Mouse (Mus musculus): ENCODE data around the gene Asap3. TPM values are rescaled to one million over a fixed set of nuclear protein-coding genes. Genes with fewer than 3 reads are reported as not detected.

The Asap3 gene
- polyA plus RNA-seq, 1 experiment from 2014 or later = 11.8 TPM

GRCm38 (mm10) chr4:136186739-136187472 lies 19.3 kb upstream of the Asap3 start:
- Histone ChIP-seq H3K27me3 (no peaks in the 10 kb centered on the region), H3K4me1 (no peaks in the 10 kb centered on the region), H3K9me3 (replicated peaks) (no peaks in the 10 kb centered on the region), H3K9ac (no peak overlapping the region), H3K4me2 (replicated peaks) (no peak overlapping the region), H3K27ac (no peak overlapping the region), H3K4me3 (no peak overlapping the region), H3K36me3 (peaks cover 8% of the 10 kb centered on the region; the same call in 1 of the 2 replicates)
- no peak for ATAC-seq (ENCODE audit: low FRiP score)
- WGBS = 89% methylated on average over 23 of the region's 23 CpGs

DNA sequence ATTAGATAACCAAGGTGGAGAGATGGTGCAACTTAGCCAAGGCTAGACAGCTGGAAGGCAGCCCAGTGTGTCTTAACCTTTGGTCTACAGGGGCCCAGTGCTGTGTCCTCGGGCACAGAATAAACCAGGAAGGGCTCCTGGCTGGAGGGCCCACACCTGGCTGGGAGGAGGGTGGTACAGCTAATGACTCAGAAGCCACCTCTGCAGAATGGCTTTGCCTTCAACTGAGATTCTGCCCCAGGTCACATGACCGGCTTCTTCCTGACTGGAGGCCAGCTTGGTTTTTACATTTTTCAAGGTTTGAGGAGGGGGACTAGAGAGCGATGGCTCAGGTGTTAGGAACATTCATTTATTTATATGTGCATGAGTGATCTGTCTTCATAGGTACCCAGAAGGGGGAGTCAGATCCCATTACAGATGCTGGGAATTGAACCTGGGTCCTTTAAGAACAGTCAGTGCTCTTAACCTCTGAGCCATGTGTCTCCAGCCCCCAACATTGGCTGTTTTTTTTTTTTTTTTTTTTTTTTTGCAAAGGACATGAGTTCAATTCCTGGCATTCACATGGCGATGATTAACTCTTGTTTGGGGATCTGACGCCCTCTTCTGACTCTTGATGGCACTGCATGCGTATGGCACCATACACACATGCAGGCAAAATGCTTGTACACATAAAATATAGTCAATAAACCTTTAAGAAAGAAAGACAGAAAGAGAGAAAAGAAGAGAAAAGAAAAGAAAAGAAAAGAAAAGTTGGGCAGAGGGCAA lies 17.0 kb upstream of the Asap3 start:
- H3K27me3 ChIP-seq = no peaks in the 10 kb centered on the region
- H3K36me3 ChIP-seq = peaks cover 15% of the 10 kb centered on the region; the same call in 1 of the 2 replicates
- no peaks in the 10 kb centered on the region for H3K4me1 ChIP-seq
- no peaks in the 10 kb centered on the region for H3K9me3 ChIP-seq (replicated peaks)
- WGBS = 76% methylated on average over 6 of the region's 6 CpGs
- no peak overlapping the region for H3K4me3 ChIP-seq
- ATAC-seq (ENCODE audit: low FRiP score) = no peak
- H3K27ac ChIP-seq = no peak overlapping the region
- no peak overlapping the region for H3K4me2 ChIP-seq (replicated peaks)
- H3K9ac ChIP-seq = no peak overlapping the region

DNA sequence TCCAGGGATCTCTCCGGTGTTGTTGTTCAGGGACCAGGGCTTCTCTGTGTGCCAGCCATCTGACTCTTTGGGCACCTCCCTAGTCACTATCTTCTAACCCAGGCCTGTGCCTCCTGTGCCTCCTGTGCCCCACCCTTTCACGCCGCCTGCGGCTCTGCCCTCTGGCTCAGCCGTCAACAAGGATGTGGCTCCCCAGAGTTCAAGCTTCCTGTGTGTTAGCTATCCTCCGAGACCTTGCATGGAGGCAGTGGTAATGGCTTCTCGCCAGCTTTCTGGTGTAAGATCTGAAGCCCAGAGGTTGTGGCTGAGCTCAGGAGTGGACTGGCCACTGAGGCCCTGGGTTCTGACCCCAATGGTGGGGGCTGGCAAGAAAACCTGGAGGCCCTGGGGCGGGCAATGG lies 16.3 kb upstream of the Asap3 start:
- no peaks in the 10 kb centered on the region for H3K27me3 ChIP-seq
- H3K36me3 ChIP-seq = peaks cover 15% of the 10 kb centered on the region; the same call in 1 of the 2 replicates
- no peak overlapping the region for H3K27ac ChIP-seq
- no peak overlapping the region for H3K9ac ChIP-seq
- H3K9me3 ChIP-seq (replicated peaks) = no peaks in the 10 kb centered on the region
- ATAC-seq (ENCODE audit: low FRiP score) = no peak
- H3K4me3 ChIP-seq = no peak overlapping the region
- no peaks in the 10 kb centered on the region for H3K4me1 ChIP-seq
- no peak overlapping the region for H3K4me2 ChIP-seq (replicated peaks)
- 91% methylated on average over 8 of the region's 8 CpGs for WGBS

GRCm38 (mm10) chr4:136193571-136193970 lies 12.6 kb upstream of the Asap3 start:
- Histone ChIP-seq H3K9ac (no peak overlapping the region), H3K36me3 (peaks cover 15% of the 10 kb centered on the region; the same call in 1 of the 2 replicates), H3K4me1 (no peaks in the 10 kb centered on the region), H3K27ac (no peak overlapping the region), H3K9me3 (replicated peaks) (no peaks in the 10 kb centered on the region), H3K4me2 (replicated peaks) (no peak overlapping the region), H3K27me3 (no peaks in the 10 kb centered on the region), H3K4me3 (no peak overlapping the region)
- 81% methylated on average over 3 of the region's 3 CpGs for WGBS
- ATAC-seq (ENCODE audit: low FRiP score) = no peak

DNA sequence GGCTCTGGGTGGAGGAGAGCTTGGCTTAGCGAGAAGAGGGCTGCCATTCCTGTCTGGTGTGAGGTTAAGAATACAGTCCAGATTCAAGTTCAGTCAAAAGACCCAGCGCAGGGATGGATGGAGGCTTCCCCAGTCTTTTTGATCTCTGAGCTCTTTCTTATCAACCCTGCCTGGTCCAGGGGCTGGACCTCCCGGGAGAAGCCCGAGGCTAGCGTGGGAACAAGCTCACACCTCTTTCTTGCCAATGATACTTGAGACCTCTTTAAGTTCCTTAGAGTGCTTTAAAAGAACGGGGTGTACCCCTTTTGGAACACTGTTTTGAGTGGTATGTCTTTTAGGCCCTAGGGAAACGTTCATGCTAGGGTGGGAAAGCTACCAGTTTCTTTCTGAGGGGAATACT lies 11.1 kb upstream of the Asap3 start:
- H3K4me3 ChIP-seq = no peak overlapping the region
- no peak for ATAC-seq (ENCODE audit: low FRiP score)
- WGBS = 71% methylated on average over 7 of the region's 7 CpGs
- peaks cover 12% of the 10 kb centered on the region; the same call in 1 of the 2 replicates for H3K36me3 ChIP-seq
- no peak overlapping the region for H3K4me2 ChIP-seq (replicated peaks)
- no peak overlapping the region for H3K27ac ChIP-seq
- H3K27me3 ChIP-seq = no peaks in the 10 kb centered on the region
- H3K4me1 ChIP-seq = no peaks in the 10 kb centered on the region
- no peak overlapping the region for H3K9ac ChIP-seq
- H3K9me3 ChIP-seq (replicated peaks) = no peaks in the 10 kb centered on the region

- no peaks in the 10 kb centered on the region for H3K27me3 ChIP-seq
- no peak overlapping the region for H3K9ac ChIP-seq
- H3K9me3 ChIP-seq (replicated peaks) = no peaks in the 10 kb centered on the region
- no peaks in the 10 kb centered on the region for H3K4me1 ChIP-seq
- H3K4me2 ChIP-seq (replicated peaks) = no peak overlapping the region
- H3K27ac ChIP-seq = no peak overlapping the region
- ATAC-seq (ENCODE audit: low FRiP score) = no peak
- 73% methylated on average over 9 of the region's 9 CpGs for WGBS
- 0 out of 2 replicates have a peak, but pooled peaks cover 7% of the 10 kb centered on the region for H3K36me3 ChIP-seq
- no peak overlapping the region for H3K4me3 ChIP-seq
These were observed 10.5 kb upstream of the Asap3 start for GRCm38 (mm10) chr4:136195629-136196028.

DNA sequence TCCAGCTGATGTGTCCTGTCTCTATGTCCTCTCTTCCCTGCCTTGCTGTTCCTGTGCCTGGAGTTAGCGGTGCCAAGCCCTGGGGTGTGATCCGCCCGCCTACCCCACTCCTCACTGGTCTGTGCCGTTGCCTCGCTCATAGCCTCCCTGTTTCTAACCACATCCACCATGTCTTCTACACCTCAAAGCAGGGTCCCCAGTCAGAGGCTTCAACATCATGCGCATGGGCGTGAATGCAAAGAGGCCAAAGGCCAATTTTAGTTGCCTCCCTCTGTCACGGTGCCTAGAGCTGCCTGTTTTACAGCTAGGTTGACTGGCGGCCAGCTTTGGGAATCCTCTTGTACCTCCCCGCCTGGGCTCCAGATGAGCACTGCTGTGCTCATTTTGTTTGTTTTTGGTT lies 10.0 kb upstream of the Asap3 start:
- H3K9ac ChIP-seq = no peak overlapping the region
- H3K4me1 ChIP-seq = no peaks in the 10 kb centered on the region
- no peak overlapping the region for H3K27ac ChIP-seq
- ATAC-seq (ENCODE audit: low FRiP score) = no peak
- H3K9me3 ChIP-seq (replicated peaks) = no peaks in the 10 kb centered on the region
- 66% methylated on average over 9 of the region's 10 CpGs for WGBS
- no peak overlapping the region for H3K4me3 ChIP-seq
- H3K36me3 ChIP-seq = 0 out of 2 replicates have a peak, but pooled peaks cover 7% of the 10 kb centered on the region
- no peaks in the 10 kb centered on the region for H3K27me3 ChIP-seq
- no peak overlapping the region for H3K4me2 ChIP-seq (replicated peaks)

DNA sequence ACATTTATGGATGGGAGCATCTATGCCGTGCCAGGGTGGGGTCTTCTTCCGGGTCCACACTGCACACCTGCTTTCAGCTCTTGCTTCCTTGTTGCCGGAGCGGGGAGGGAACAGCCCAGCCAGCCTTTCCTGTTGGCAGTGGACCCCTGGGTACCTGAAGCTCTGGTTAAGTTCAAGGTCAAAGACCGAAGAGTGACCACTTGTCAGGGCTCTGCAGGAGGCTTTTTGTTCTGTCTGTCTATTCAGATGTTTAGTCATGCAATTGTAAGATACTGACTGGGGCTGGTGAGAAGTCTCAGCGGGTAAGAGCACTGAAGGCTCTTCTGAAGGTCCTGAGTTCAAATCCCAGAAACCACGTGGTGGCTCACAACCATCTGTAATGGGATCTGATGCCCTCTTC lies 7.3 kb upstream of the Asap3 start:
- Histone ChIP-seq H3K4me3 (no peak overlapping the region), H3K4me2 (replicated peaks) (no peak overlapping the region), H3K27ac (no peak overlapping the region), H3K9me3 (replicated peaks) (no peaks in the 10 kb centered on the region), H3K36me3 (no peaks in the 10 kb centered on the region), H3K4me1 (no peaks in the 10 kb centered on the region), H3K27me3 (no peaks in the 10 kb centered on the region), H3K9ac (no peak overlapping the region)
- WGBS = 71% methylated on average over 7 of the region's 7 CpGs
- ATAC-seq (ENCODE audit: low FRiP score) = no peak

DNA sequence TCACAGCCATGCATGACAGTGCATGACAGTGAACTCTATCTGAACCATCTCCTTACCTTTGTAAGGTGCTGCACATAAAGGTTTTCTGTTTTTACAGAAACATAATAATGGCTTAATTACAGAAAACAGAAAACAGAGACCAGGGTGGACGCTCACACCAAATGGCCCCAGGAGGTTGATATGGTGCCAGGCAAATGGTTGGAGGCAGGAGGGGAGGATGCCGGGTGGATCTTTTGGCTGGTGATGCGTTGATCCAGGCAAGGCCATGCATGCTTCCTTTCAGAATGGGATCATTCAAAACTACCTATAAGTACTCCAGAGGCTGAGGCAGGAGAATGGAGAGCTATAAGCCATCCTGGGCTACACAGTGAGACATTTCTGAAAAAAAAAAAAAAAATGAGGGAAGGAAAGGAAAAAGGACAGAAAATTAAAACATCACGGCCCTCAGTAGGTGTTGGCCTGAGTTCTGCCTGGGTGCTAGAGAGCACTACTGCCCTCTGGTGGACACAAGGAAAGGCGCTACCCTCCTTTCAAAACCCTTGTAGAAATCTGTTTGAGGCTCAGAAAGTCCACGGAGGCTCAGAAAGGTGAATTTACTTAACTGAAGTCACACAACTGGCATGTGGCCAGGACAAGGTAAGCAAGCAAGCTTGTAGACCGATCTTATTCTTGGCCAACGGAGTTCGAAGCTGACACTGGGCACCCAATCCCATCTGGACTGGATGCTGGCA lies 6.4 kb upstream of the Asap3 start:
- H3K4me2 ChIP-seq (replicated peaks) = no peak overlapping the region
- no peak overlapping the region for H3K27ac ChIP-seq
- no peaks in the 10 kb centered on the region for H3K9me3 ChIP-seq (replicated peaks)
- H3K36me3 ChIP-seq = no peaks in the 10 kb centered on the region
- no peaks in the 10 kb centered on the region for H3K4me1 ChIP-seq
- ATAC-seq (ENCODE audit: low FRiP score) = no peak
- H3K27me3 ChIP-seq = 0 out of 2 replicates have a peak, but pooled peaks cover 5% of the 10 kb centered on the region
- H3K9ac ChIP-seq = no peak overlapping the region
- H3K4me3 ChIP-seq = no peak overlapping the region
- WGBS = 36% methylated on average over 9 of the region's 9 CpGs

- Histone ChIP-seq H3K36me3 (no peaks in the 10 kb centered on the region), H3K4me1 (peaks cover 11% of the 10 kb centered on the region), H3K27ac (no peak overlapping the region), H3K9ac (no peak overlapping the region), H3K4me2 (replicated peaks) (no peak overlapping the region), H3K9me3 (replicated peaks) (no peaks in the 10 kb centered on the region), H3K27me3 (peaks cover 9% of the 10 kb centered on the region; the same call in 1 of the 2 replicates), H3K4me3 (no peak overlapping the region)
- no peak for ATAC-seq (ENCODE audit: low FRiP score)
- WGBS = 3% methylated on average over 9 of the region's 9 CpGs
These were observed 3.7 kb upstream of the Asap3 start for GRCm38 (mm10) chr4:136202509-136202908.

DNA sequence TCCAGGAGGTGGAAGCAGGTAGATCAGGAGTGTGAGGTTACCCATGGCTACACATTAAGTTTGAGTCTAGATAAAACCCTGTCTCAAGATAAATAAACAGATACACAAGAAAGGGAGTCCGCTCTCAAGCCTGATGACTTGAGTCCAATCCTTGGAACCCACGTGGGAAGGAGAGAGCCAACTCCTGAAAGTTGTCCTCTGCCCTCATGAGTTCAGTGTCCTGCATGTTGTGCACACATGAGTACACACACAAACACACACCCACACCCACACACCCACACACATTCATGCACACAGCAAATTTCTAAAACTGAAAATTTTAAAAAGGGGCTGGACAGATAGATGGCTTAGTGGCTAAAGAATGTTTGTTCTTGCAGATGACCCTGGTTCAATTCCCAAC lies 1.4 kb upstream of the Asap3 start:
- peaks cover 10% of the 10 kb centered on the region; the same call in 1 of the 2 replicates for H3K27me3 ChIP-seq

GRCm38 (mm10) chr4:136206943-136207342 lies 778 bp downstream of the Asap3 start:
- H3K27ac ChIP-seq = no peak overlapping the region; the same call in 1 of the 2 replicates
- ATAC-seq (ENCODE audit: low FRiP score) = peak; percentile 3; the same call in 1 of the 2 replicates
- peaks cover 12% of the 10 kb centered on the region for H3K4me1 ChIP-seq
- peaks cover 10% of the 10 kb centered on the region; the same call in 1 of the 2 replicates for H3K27me3 ChIP-seq
- H3K9ac ChIP-seq = peak overlapping the region; percentile 79
- peak overlapping the region; percentile 60 for H3K4me3 ChIP-seq
- no peaks in the 10 kb centered on the region for H3K9me3 ChIP-seq (replicated peaks)
- 5% methylated on average over 6 of the region's 6 CpGs for WGBS
- no peaks in the 10 kb centered on the region for H3K36me3 ChIP-seq
- H3K4me2 ChIP-seq (replicated peaks) = peak overlapping the region; percentile 96

More for the DNA sequence above, 1.4 kb upstream of the Asap3 start:
- ATAC-seq (ENCODE audit: low FRiP score) = no peak
- Histone ChIP-seq H3K27ac (no peak overlapping the region), H3K4me2 (replicated peaks) (no peak overlapping the region), H3K4me1 (peaks cover 12% of the 10 kb centered on the region), H3K4me3 (no peak overlapping the region), H3K36me3 (no peaks in the 10 kb centered on the region), H3K9ac (no peak overlapping the region), H3K9me3 (replicated peaks) (no peaks in the 10 kb centered on the region)
- 78% methylated on average over 2 of the region's 2 CpGs for WGBS

Data from hindbrain, embryonic 12.5 days (tissue).